Mouse (Mus musculus): ENCODE measurements around the gene Agtrap.

GRCm38 (mm10) chr4:148035440-148035839 lies 52.4 kb downstream of the Agtrap start:
- TF ChIP-seq CTCF (conservative IDR thresholded peaks at IDR 0.05; ENCODE audit: low read length) (no peak), NANOG (IDR thresholded peaks at IDR 0.05; ENCODE audit: borderline replicate concordance, low read length) (no peak), POU5F1 (IDR thresholded peaks at IDR 0.05; ENCODE audit: borderline replicate concordance, low read length) (no peak)

Measured in E14TG2a.4 (cell line).